Mouse (Mus musculus): ENCODE measurements around the gene Lao1. TPM values are rescaled to one million over a fixed set of nuclear protein-coding genes. Genes with fewer than 3 reads are reported as not detected.

The Lao1 gene
- total and polyA plus RNA-seq, 3 experiments, result 0.34 to 0.81 TPM; not detected in 1

- no peak overlapping the region for H3K9ac ChIP-seq (ENCODE audit: insufficient read depth, low read depth)
- dilution Hi-C loops (cut with MboI; ENCODE audit: extremely low pct_ligation_motif_present, extremely low pct_unique_long_range_greater_than_20kb, low sequenced_read_pairs), result no loop called here
- TF ChIP-seq MAX (IDR thresholded peaks at IDR 0.05; ENCODE audit: low read length) (0 out of 2 replicates have a peak, but pooled peaks have one; percentile 19), RAD21 (IDR thresholded peaks at IDR 0.05; ENCODE audit: low read depth, low read length) (peak; percentile 96), ZKSCAN1 (IDR thresholded peaks at IDR 0.05; ENCODE audit: borderline replicate concordance, low read depth, low read length) (no peak), CHD1 (IDR thresholded peaks at IDR 0.05; ENCODE audit: low read depth, low read length) (no peak), CTCF (conservative IDR thresholded peaks at IDR 0.05 in 1 of 2, IDR thresholded peaks at IDR 0.05 in 1 of 2; ENCODE audit: low read depth in 2 of 2, low read length in 2 of 2) (peak; percentile 60 to 98), SMC3 (IDR thresholded peaks at IDR 0.05; ENCODE audit: low read depth, low read length) (peak; percentile 97), ZC3H11A (IDR thresholded peaks at IDR 0.05; ENCODE audit: low read depth, low read length) (peak; percentile 85), ELF1 (IDR thresholded peaks at IDR 0.05; ENCODE audit: low read depth, low read length) (0 out of 2 replicates have a peak, but pooled peaks have one; percentile 32), BHLHE40 (IDR thresholded peaks at IDR 0.05; ENCODE audit: low read depth, low read length) (no peak), SIN3A (IDR thresholded peaks at IDR 0.05; ENCODE audit: low read length) (0 out of 2 replicates have a peak, but pooled peaks have one; percentile 19)
These were observed 43.4 kb downstream of the Lao1 start for GRCm38 (mm10) chr4:119004613-119005339.

DNA sequence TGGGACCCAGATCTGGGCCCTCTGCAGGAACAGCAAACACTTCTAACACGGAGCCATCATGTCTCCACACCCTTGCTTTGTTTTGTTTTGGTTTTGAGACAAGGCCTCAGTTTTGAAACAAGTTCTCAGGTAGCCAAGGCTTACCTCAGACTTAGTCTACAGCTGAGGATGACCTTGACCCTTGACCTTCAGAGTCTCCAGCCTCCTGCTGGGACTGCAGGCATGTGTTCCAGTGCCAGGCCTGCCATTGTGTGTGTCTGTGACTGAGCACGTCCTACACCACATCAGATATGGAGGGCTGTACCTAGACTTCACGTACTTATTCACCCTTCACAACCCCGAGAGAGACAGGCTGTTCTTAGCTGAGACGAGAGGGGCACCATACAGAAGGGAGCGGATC, 46.2 kb downstream of the Lao1 start:
- Histone ChIP-seq H3K4me1 (ENCODE audit: control insufficient read depth in 1 of 2, insufficient read depth in 2 of 2) (peaks cover 3 to 15% of the 10 kb centered on the region in 2 experiments; a peak in 3 of 4 replicates), H3K4me3 (replicated peaks in 1 of 3; ENCODE audit: low read depth in 2 of 3, low read length in 2 of 3, poor library complexity in 1 of 3) (no peak overlapping the region), H3K27ac (ENCODE audit: insufficient read depth, low read depth) (no peak overlapping the region), H3K9ac (ENCODE audit: insufficient read depth, low read depth) (no peak overlapping the region), H3K27me3 (replicated peaks) (no peaks in the 10 kb centered on the region), H3K36me3 (replicated peaks in 1 of 2; ENCODE audit: control insufficient read depth in 1 of 2, insufficient read depth in 1 of 2, low read length in 1 of 2) (no peaks in the 10 kb centered on the region), H3K9me3 (replicated peaks; ENCODE audit: low read length) (no peaks in the 10 kb centered on the region), H3K4me2 (ENCODE audit: insufficient read depth, low read depth, poor library complexity, severe bottlenecking) (no peak overlapping the region), H3K79me2 (replicated peaks; ENCODE audit: control insufficient read depth, extremely low read depth, insufficient read depth, poor library complexity, severe bottlenecking) (no peaks in the 10 kb centered on the region)
- no peak for DNase-seq (ENCODE audit: extremely low read depth)
- dilution Hi-C loops (cut with MboI; ENCODE audit: extremely low pct_ligation_motif_present, extremely low pct_unique_long_range_greater_than_20kb, low sequenced_read_pairs) (no loop called here), in situ Hi-C loops (cut with MboI; ENCODE audit: low pct_ligation_motif_present, low pct_unique_long_range_greater_than_20kb, low sequenced_read_pairs) (loop anchor here (10.0 kb wide), 1 partner anchor 117 kb away; no protein-coding TSS in a partner anchor)
- TF ChIP-seq HCFC1 (IDR thresholded peaks at IDR 0.05; ENCODE audit: low read depth, low read length) (no peak), ZNF384 (IDR thresholded peaks at IDR 0.05; ENCODE audit: low read depth, low read length) (no peak), USF2 (conservative IDR thresholded peaks at IDR 0.05; ENCODE audit: low read depth, low read length) (no peak), MEF2A (IDR thresholded peaks at IDR 0.05; ENCODE audit: borderline replicate concordance, low read depth, low read length) (no peak), CTCF (conservative IDR thresholded peaks at IDR 0.05 in 1 of 2, IDR thresholded peaks at IDR 0.05 in 1 of 2; ENCODE audit: low read depth in 2 of 2, low read length in 2 of 2) (no peak)

More at GRCm38 (mm10) chr4:119004613-119005339, 43.4 kb downstream of the Lao1 start:
- no peaks in the 10 kb centered on the region for H3K27me3 ChIP-seq (replicated peaks)
- no peaks in the 10 kb centered on the region for H3K36me3 ChIP-seq (replicated peaks in 1 of 2; ENCODE audit: control insufficient read depth in 1 of 2, insufficient read depth in 1 of 2, low read length in 1 of 2)
- in situ Hi-C loops (cut with MboI; ENCODE audit: low pct_ligation_motif_present, low pct_unique_long_range_greater_than_20kb, low sequenced_read_pairs), result loop anchor here (5.0 to 10.0 kb wide), 2 partner anchors 120 to 168 kb away; partner anchors contain the start of gene Zfp691
- peaks cover 4 to 28% of the 10 kb centered on the region in 2 experiments; a peak in 3 of 4 replicates for H3K4me1 ChIP-seq (ENCODE audit: control insufficient read depth in 1 of 2, insufficient read depth in 2 of 2)
- peak; percentile 77 for DNase-seq (ENCODE audit: extremely low read depth)
- H3K79me2 ChIP-seq (replicated peaks; ENCODE audit: control insufficient read depth, extremely low read depth, insufficient read depth, poor library complexity, severe bottlenecking), result no peaks in the 10 kb centered on the region
- no peak overlapping the region for H3K4me3 ChIP-seq (replicated peaks in 1 of 3; ENCODE audit: low read depth in 2 of 3, low read length in 2 of 3, poor library complexity in 1 of 3)
- H3K27ac ChIP-seq (ENCODE audit: insufficient read depth, low read depth), result no peak overlapping the region
- no peaks in the 10 kb centered on the region for H3K9me3 ChIP-seq (replicated peaks; ENCODE audit: low read length)
- no peak overlapping the region for H3K4me2 ChIP-seq (ENCODE audit: insufficient read depth, low read depth, poor library complexity, severe bottlenecking)

Measured in CH12.LX (cell line).